In genomic region chr12:77131328-77131727, GRCm38 (mm10) we compare ENCODE assay signal across 13 mouse cellular contexts.
DNase-seq lines count a peak whose midpoint lies in the region; ATAC-seq and TF ChIP-seq lines count a peak whose summit lies in the region.
"Had no signal": no experiment of that assay in that cellular context is flagged by ENCODE, and none has a peak within 500 bp of the region (broad histone marks: within the 10 kb centered on the region; RNA-seq: fewer than 3 reads in every experiment).

No protein-coding gene starts in this region.

- no peaks in the 10 kb centered on the region for H3K27me3 ChIP-seq in lung, postnatal 0 days (replicated peaks; ENCODE audit: insufficient read depth, low read length)
- H3K27me3 ChIP-seq in stomach, embryonic 14.5 days (ENCODE audit: control insufficient read depth, insufficient read depth, low read length): no peaks in the 10 kb centered on the region
- peaks cover 5% of the 10 kb centered on the region for H3K27me3 ChIP-seq in forebrain, embryonic 10.5 days (ENCODE audit: poor library complexity, severe bottlenecking)
- no peaks in the 10 kb centered on the region for H3K27me3 ChIP-seq in heart, adult 2 months (ENCODE audit: control insufficient read depth, insufficient read depth, low read length)

- H3K36me3 ChIP-seq in lung, postnatal 0 days (ENCODE audit: insufficient read depth, low read length): no peaks in the 10 kb centered on the region
- no peaks in the 10 kb centered on the region for H3K36me3 ChIP-seq in stomach, embryonic 14.5 days (ENCODE audit: control insufficient read depth, insufficient read depth, low read length)
- no peaks in the 10 kb centered on the region for H3K36me3 ChIP-seq in forebrain, embryonic 10.5 days (replicated peaks)
- H3K36me3 ChIP-seq in heart, adult 2 months (ENCODE audit: control insufficient read depth, insufficient read depth, low read length): no peaks in the 10 kb centered on the region
- H3K36me3 ChIP-seq: heart, embryonic 10.5 days had no signal

- no peaks in the 10 kb centered on the region for H3K79me2 ChIP-seq in heart, adult 2 months (replicated peaks; ENCODE audit: control insufficient read depth, insufficient read depth, low read length)

- WGBS in lung, postnatal 0 days: 37% methylated on average over 7 of the region's 7 CpGs
- 54% methylated on average over 7 of the region's 7 CpGs for WGBS in stomach, embryonic 14.5 days
- WGBS in forebrain, embryonic 10.5 days: 64% methylated on average over 7 of the region's 7 CpGs
- 61% methylated on average over 7 of the region's 7 CpGs for WGBS in heart, adult 2 months

- TF ChIP-seq POLR2A in heart, adult 2 months (IDR thresholded peaks at IDR 0.05; ENCODE audit: insufficient read depth, low read depth, low read length): no peak

- peak; percentile 47 for DNase-seq in lung, postnatal 0 days (ENCODE audit: low spot score)
- no peak for DNase-seq in lung, postnatal 10 days
- peak; percentile 54 for DNase-seq in NIH3T3 (ENCODE audit: low read depth)
- DNase-seq in forebrain, embryonic 10.5 days (ENCODE audit: extremely low spot score, low spot score): no peak
- no peak for DNase-seq in heart, adult 2 months
- DNase-seq: right cerebral cortex, postnatal 4 days had no signal

- H3K9me3 ChIP-seq in lung, postnatal 0 days (ENCODE audit: low read length): no peaks in the 10 kb centered on the region
- H3K9me3 ChIP-seq in stomach, embryonic 14.5 days (ENCODE audit: control insufficient read depth, low read depth, low read length): no peaks in the 10 kb centered on the region
- no peaks in the 10 kb centered on the region for H3K9me3 ChIP-seq in forebrain, embryonic 10.5 days
- H3K9me3 ChIP-seq: heart, embryonic 10.5 days had no signal

- H3K9ac ChIP-seq in lung, postnatal 0 days (replicated peaks; ENCODE audit: low read depth): no peak overlapping the region
- no peak overlapping the region for H3K9ac ChIP-seq in stomach, embryonic 14.5 days (replicated peaks; ENCODE audit: low read depth, low read length)
- no peak overlapping the region for H3K9ac ChIP-seq in heart, adult 2 months (ENCODE audit: low read depth, low read length)

- no peak for TF ChIP-seq EP300 in lung, postnatal 0 days (IDR thresholded peaks at IDR 0.05)
- TF ChIP-seq EP300 in heart, adult 2 months (IDR thresholded peaks at IDR 0.05; ENCODE audit: insufficient read depth, low read depth, low read length): no peak

- no peak overlapping the region for H3K4me3 ChIP-seq in lung, postnatal 0 days (ENCODE audit: low read depth, low read length)
- no peak overlapping the region for H3K4me3 ChIP-seq in stomach, embryonic 14.5 days (ENCODE audit: low read depth, low read length)
- H3K4me3 ChIP-seq in forebrain, embryonic 10.5 days: no peak overlapping the region
- H3K4me3 ChIP-seq in heart, adult 2 months: no peak overlapping the region
- H3K4me3 ChIP-seq: heart, embryonic 10.5 days had no signal

- no peak overlapping the region for H3K4me2 ChIP-seq in lung, postnatal 0 days (replicated peaks; ENCODE audit: low read depth, low read length)
- no peak overlapping the region for H3K4me2 ChIP-seq in stomach, embryonic 14.5 days (replicated peaks; ENCODE audit: low read depth, low read length)

- ATAC-seq in lung, postnatal 0 days: peak; percentile 57
- peak; percentile 24 to 39; a peak in 1 of 4 replicates for ATAC-seq in hematopoietic stem cell, adult 5-6 weeks (replicated peaks in 1 of 2; ENCODE audit: insufficient read depth in 1 of 2, low FRiP score in 2 of 2, low TSS enrichment in 1 of 2, low read depth in 1 of 2, poor library complexity in 2 of 2, severe bottlenecking in 2 of 2)
- ATAC-seq in stomach, embryonic 14.5 days (ENCODE audit: insufficient number of reproducible peaks, insufficient read depth, low FRiP score, low read depth): peak; percentile 63
- ATAC-seq in monocyte, adult 5-6 weeks (replicated peaks; ENCODE audit: insufficient number of reproducible peaks, low FRiP score, low TSS enrichment, poor library complexity, severe bottlenecking): no peak
- ATAC-seq: forebrain, embryonic 14.5 days; hindbrain, postnatal 0 days had no signal

- intact Hi-C loops in heart, adult 2 months (cut with DNase I): no loop called here

- no peak overlapping the region for H3K27ac ChIP-seq in lung, postnatal 0 days (ENCODE audit: low read length)
- H3K27ac ChIP-seq in stomach, embryonic 14.5 days (ENCODE audit: low read length): no peak overlapping the region
- H3K27ac ChIP-seq in forebrain, embryonic 10.5 days: no peak overlapping the region
- H3K27ac ChIP-seq in heart, adult 2 months: no peak overlapping the region
- H3K27ac ChIP-seq: heart, embryonic 10.5 days; hindbrain, postnatal 0 days; macrophage had no signal

- no peaks in the 10 kb centered on the region for H3K4me1 ChIP-seq in lung, postnatal 0 days (ENCODE audit: insufficient read depth, low read depth, low read length)
- H3K4me1 ChIP-seq in stomach, embryonic 14.5 days (ENCODE audit: control insufficient read depth, insufficient read depth, low read length): 0 out of 2 replicates have a peak, but pooled peaks cover 4% of the 10 kb centered on the region
- peaks cover 11% of the 10 kb centered on the region for H3K4me1 ChIP-seq in forebrain, embryonic 10.5 days
- H3K4me1 ChIP-seq in heart, adult 2 months (ENCODE audit: control insufficient read depth, insufficient read depth, low read length): no peaks in the 10 kb centered on the region

- TF ChIP-seq CTCF in lung, postnatal 0 days (IDR thresholded peaks at IDR 0.05): no peak
- no peak for TF ChIP-seq CTCF in heart, adult 2 months (IDR thresholded peaks at IDR 0.05)

Comparison
In these comparisons a context has a peak if more than half of its experiments do, and no peak if none do; other contexts are left out.
1. DNase-seq: peak in lung, postnatal 0 days (single experiment) and NIH3T3 (single experiment); none in lung, postnatal 10 days (single experiment), forebrain, embryonic 10.5 days (single experiment) and heart, adult 2 months (0 of 2).